Mouse (Mus musculus): ENCODE measurements around the gene Ttc6. TPM values are rescaled to one million over a fixed set of nuclear protein-coding genes. Genes with fewer than 3 reads are reported as not detected.

Gene Ttc6
- total RNA-seq, 2 experiments from 2014 or later = not detected

DNA sequence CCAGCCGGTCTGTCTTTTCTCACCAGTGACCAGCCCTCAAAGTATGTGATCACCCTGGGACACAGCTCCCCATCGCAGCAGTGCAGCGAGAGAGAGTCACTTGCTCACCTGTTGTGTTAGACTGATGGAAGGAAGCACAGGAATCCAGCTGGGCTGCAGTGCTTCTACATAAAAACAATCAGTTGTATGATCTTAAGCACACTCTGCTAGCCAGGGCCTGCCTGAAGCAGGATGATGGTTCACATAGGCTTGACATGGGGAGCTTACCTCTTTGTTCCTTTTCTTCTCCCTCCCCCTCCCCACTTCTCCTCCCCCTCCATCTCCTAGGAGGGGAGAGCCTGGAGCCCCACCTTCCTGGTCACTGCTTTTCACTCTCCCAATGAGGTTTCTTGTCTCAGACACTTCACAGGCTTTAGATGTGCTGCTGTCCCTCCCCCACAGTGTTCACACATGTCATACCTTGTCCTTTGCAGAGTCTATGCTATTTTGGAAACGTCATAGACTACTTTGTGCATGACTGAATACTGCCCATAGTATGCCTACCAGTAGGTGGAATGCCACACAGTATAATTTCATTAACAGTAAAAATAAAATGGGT lies 60.2 kb downstream of the Ttc6 start:
- DNase-seq = no peak
- intact Hi-C loops (cut with DNase I) = no loop called here

DNA sequence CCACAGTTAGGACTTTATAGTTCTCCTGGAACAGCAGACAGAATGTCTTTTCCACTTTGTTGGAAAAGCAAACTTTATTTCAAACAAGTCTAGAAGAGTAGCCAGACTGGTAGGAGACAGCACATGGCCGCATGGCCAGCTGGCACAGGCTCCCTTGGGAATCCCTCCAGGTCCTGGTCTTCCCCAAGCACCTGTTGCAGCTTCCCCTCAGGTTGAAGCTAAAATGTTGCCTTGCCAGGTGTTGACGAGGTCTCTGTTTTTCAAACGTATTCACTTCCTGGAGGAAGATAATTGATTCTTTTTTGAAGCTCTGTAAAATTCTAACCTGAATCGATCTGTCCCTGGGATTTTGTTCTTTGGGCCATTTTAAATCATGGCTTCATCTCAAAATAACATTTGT lies 86.1 kb downstream of the Ttc6 start:
- no peak for DNase-seq
- intact Hi-C loops (cut with DNase I) = no loop called here

DNA sequence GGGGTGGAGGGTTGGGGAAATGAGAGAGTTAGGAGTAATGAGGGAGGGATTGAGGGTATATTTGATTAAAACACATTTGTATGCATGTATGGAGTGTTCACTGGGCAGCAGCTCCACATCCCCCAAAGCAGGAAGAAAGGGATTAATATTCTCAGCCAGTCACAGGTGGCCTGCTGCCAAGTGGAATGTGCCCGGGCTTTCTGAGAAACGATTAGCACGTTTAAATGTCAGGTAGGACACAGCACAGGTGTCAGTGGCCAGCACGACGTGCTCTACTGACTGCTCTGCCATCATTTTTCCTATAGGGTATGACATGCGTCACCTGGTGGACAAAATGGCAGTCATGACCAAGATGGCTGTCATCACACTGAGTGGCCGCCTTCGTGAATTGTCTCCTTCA lies 86.8 kb downstream of the Ttc6 start:
- intact Hi-C loops (cut with DNase I) = no loop called here
- no peak for DNase-seq

DNA sequence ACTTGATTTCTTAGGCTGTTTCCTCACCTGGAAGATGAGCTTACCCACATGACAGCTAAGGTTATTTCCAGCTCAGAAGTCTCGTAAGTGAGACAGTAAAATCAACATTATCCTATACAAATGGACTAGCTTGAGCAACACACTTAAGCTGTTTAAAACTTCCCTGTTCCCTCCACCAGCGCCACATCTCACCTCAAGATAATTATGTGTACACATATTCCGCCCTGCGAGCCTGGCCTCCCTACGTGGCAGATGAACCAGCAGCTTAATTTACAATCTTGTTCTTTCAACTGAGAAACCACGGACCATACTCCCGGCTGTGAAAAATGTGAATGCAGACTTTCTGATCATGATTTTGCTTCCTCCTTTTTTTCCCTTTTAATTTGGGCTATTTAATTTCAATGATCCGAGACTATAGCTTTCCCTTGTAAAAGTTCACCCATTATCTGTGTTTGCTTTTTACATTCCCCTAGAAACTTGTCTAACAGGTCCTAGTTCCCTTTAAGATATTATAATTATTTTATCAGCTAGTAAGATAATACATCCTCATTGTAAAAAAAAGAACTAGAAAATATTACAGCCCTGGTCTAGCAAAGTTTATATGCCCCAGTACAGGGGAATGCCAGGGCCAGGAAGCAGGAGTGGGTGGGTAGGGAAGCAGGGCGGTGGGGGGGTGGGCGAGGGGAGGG lies 99.2 kb downstream of the Ttc6 start:
- no peak for DNase-seq
- intact Hi-C loops (cut with DNase I) = no loop called here

DNA sequence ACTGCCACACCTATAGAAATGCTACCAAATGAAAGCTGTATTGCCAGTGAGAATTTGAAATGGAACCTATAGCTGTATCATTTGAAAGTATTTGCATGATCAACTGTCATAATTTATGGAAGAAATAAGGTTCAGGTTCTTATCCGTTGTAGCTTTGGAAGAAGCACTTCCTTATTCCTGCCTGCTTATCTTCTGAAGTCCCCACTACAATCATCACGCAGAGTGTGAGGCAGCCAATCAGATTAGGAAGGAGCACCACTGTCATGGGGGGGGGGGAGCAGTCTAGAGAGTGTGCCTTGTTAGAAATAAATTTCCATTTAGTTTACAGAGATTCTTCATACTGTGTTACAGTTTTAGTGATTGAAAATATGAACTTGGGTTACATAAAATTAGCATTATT lies 108.5 kb downstream of the Ttc6 start:
- intact Hi-C loops (cut with DNase I) = no loop called here
- no peak for DNase-seq

DNA sequence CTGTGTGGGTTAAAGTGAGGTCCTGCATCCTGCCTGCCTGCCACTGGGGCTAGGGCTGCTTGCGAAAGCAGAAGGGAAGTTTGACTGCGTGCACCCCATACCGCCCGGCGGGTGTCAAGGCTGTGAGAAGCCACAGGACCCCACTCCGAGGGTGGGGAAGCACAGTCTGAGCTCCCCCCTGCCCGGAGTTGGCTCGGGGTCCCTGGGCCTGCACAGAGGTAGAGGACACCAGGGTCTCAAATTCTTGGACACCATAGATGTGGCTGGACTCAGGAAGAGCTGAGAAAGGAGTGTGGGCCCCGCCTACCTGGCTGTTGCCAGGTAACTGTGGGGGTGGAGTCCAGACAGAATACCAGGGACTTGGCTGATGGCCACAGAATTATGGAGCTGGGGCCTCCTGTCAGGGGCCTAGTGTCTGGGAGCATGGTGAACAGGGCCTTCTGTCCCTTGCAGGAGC lies 121.1 kb downstream of the Ttc6 start:
- DNase-seq = no peak
- intact Hi-C loops (cut with DNase I) = no loop called here

DNA sequence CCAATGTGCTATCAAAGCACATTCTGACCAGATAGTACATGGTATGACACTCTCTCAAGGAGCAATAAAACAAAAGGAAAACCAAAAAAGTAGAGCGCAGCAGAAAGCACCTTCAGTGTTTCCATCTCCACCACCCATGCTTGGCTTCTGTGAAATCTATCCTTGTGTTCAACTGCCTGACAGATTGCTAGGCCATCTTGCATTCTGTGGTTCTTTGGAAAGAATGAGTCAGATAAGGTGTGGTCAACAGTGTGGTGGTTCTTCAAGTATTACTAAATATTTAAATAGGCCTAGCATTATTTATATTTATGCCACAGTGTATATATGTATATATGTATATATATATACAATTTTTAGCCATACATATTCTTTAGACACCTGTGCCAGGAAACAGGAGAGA lies 146.1 kb downstream of the Ttc6 start:
- intact Hi-C loops (cut with DNase I) = no loop called here
- no peak for DNase-seq

DNA sequence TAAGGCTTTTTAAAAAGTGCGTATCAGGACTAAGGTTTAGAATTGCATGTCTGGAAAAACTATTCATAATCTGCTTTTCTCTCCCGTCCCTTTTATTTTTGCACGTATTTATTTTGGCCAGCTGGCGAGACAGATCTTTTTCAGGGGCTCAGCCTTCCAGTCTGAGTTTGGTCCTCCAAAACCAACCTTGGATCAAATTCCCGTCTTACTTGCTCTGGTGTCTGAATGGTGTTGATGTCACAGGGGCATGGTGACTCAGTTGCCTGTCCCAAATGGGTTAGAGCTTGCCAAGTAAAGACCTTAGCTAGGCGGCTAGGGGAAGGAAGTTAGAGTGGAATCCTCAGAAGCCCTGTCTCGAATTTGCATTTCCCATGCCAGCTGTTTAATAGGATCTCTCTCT lies 200.8 kb downstream of the Ttc6 start:
- intact Hi-C loops (cut with DNase I) = no loop called here
- no peak for DNase-seq

DNA sequence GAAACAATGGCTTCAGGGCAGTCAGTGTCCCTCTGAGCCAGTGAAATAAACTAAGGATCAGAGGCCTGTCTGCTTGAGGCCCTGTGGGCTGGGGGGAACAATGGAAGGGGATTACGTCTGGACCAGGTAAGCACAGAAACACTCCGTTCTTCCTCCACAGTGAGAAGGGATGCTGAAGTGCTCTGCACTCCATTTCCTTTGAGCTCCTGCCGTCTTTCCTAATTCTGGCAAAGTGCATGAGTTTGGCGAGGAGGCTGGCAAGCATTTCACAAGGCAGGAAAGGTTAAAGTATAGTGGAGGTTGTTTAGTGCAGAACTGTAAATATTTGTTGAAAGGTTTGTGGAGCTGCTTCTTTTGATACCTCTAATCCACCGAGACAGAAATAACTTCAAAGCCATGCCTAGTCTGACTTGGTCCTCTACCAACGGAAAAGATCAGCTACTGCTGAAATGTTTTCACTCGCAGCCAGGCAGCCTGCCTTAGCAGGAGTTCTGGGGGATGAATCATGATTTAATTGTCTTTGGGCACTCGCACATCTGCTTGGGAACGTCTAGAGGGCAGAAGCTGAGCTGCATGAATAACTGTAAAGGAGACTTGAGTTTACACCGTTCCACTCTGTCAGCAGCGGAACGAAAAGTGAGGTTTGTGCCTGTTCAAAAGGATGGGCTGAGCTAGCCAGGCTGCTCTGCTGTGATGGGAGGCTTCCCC lies 212.5 kb downstream of the Ttc6 start:
- DNase-seq = no peak
- intact Hi-C loops (cut with DNase I) = no loop called here

DNA sequence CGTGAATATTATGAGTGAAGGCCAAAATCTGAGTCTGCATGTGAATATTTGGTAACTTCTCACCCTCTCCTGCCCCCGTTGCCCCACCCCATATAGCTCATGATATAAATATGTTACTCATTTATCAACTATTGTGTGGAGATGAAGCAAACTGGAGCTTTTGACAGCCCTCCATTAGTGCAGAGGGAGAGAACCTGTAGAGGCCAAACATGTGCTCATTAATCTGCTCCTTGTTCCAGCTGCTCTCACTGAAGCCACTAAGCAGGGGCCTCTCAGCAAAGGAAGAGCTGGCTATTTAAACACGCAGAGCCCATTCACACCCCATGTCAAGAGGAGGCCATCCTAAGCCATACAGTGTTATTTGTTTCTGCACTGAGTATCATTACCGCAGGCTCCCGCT lies 218.0 kb downstream of the Ttc6 start:
- intact Hi-C loops (cut with DNase I) = no loop called here
- no peak for DNase-seq

DNA sequence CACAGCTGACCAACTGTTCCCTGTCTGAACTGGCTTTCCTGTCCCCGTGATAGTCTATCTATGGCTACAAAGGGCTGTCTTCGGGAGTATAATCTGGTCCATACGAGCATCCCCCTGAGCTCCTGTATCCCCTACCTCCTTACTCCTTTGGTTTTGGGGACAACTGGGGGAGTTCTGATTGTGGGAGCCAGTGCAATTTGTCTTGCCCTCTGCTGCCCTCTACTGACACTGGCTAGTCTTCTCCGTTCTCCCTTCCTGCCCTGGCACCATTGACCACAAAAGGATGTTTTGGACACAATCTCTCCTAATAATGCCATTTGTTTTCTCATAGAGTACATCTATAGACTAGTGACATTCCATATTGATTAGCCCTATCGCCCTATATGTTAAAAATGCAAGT lies 223.6 kb downstream of the Ttc6 start:
- intact Hi-C loops (cut with DNase I) = loop anchor here (5.0 kb wide), 1 partner anchor 505 kb away; no protein-coding TSS in a partner anchor
- DNase-seq = peak; percentile 3 to 38

Other genes starting within 250 kb of the Ttc6 start
- under 1 TPM in 1 of 2 experiments, not detected in 1; 0.33 TPM for gene Foxa1, start 17.2 kb upstream of the Ttc6 start, total RNA-seq (2021)

Data from heart, postnatal 14 days (tissue).